Mouse (Mus musculus): ENCODE results near the gene Slc25a22.

- no peak for TF ChIP-seq CTCF (IDR thresholded peaks at IDR 0.05; ENCODE audit: extremely low read depth, insufficient read length, insufficient replicate concordance, low read depth, low read length)
- TF ChIP-seq POLR2A (IDR thresholded peaks at IDR 0.05; ENCODE audit: low read depth, low read length), result no peak
These were observed 40.6 kb upstream of the Slc25a22 start for GRCm38 (mm10) chr7:141478270-141478748.

Measured in small intestine, adult 2 months (tissue).